Mouse (Mus musculus) brown adipose tissue, adult 24 weeks (tissue): ENCODE measurements around the gene Dhx37. TPM values are rescaled to one million over a fixed set of nuclear protein-coding genes. Genes with fewer than 3 reads are reported as not detected.
"Not testable (repeated sequence)": the region's sequence is repeated elsewhere in the genome, so short reads cannot be mapped to it uniquely, and the experiment has no call there.

ENCODE experiments used
- H3K27ac ChIP-seq: fragments of 200-500 bp; replicated peaks from 2 replicates; pipeline ENCODE4 v1.5.1; 2012; ENCODE audit warnings: low read depth, mild to moderate bottlenecking, low read length
- H3K4me1 ChIP-seq: fragments of 200-500 bp; 2 replicates; pipeline ENCODE4 v1.6.1; 2012; ENCODE audit warnings: low read length, mixed read lengths; ENCODE audit not compliant: control insufficient read depth, insufficient read depth, insufficient read length
- H3K4me3 ChIP-seq: fragments of 200-500 bp; 2 replicates; pipeline ENCODE4 v1.5.1; 2012; ENCODE audit warnings: low read depth, mild to moderate bottlenecking, low read length, moderate library complexity; ENCODE audit not compliant: insufficient read depth
- polyA plus RNA-seq: library from polyadenylated mRNA; stranded (reverse); fragments of >200 nt; gene quantifications from 2 replicates; pipeline ENCODE4 v1.2.4, GENCODE M21; 2012; ENCODE audit not compliant: missing spikeins, insufficient read depth, insufficient read length

Dhx37 gene
- polyA plus RNA-seq, 1 experiment = 5.0 TPM

DNA sequence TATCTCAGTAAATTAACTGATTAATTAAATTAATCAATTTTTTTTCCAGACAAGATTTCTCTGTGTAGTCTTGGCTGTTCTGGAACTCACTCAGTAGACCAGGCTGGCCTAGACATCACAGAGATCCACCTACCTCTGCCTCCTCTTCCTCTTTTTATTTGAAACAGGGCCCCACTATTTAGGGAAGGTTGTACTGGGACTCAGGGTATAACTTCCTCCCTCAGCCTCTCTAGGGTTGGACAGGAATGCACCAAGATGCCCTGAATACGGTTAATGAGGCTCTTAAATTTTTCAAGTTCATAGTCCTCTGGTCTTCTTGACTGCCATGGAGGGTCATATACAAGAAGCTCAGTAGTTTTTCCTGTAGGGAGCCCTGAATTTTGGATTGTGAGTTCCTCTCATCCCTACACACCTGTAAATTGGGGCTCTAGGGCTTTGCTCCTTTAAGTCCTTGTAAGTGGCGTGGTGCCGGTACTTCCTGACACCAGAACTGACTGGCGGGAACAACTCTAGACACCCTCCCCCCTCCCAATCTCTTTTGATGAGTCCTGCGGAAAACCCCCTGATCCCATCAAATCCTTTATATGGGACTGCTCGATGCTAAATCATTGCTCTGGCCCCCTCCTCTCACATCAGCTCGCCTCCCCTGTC is 6.8 kb upstream of the Dhx37 start:
- Histone ChIP-seq H3K4me3 (peak overlapping the region; percentile 72), H3K27ac (peak overlapping the region; percentile 35), H3K4me1 (no peaks in the 10 kb centered on the region)

DNA sequence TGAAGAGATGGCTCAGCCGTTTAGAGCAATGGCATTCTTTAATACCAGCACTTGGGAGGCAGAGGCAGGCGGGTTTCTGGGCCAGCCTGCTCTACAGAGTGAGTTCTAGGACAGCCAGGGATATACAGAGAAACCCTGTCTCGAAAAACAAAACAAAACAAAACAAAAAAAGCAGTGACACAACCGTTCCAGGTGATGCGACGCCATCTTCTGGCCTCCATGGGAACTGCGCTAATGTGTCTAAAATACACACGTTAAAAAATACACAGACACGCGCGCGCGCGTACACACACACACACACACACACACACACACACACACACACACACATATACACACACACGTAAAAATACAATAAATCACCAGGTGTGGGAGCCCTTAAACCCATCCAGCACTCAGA is 426 bp upstream of the Dhx37 start:
- H3K4me1 ChIP-seq = not testable (repeated sequence)
- Histone ChIP-seq H3K27ac (peak overlapping the region; percentile 31; the same call in 1 of the 2 replicates), H3K4me3 (0 out of 2 replicates have a peak overlapping the region, but pooled peaks have one; percentile 18)

DNA sequence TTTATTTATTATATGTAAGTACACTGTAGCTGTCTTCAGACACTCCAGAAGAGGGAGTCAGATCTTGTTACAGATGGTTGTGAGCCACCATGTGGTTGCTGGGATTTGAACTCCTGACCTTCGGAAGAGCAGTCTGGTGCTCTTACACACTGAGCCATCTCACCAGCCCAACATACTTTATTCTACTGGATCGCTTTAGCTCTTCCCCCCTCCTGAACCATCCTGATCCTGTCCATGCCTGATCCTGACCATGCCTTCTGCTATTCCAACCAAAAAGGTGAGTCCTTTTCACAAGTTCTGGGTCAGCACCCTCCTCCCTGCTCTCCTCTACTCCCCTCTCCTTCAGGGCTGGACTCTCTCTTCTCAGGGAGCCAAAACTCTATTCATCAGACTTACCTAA is 1.6 kb downstream of the Dhx37 start:
- not testable (repeated sequence) for H3K27ac ChIP-seq, H3K4me3 ChIP-seq

DNA sequence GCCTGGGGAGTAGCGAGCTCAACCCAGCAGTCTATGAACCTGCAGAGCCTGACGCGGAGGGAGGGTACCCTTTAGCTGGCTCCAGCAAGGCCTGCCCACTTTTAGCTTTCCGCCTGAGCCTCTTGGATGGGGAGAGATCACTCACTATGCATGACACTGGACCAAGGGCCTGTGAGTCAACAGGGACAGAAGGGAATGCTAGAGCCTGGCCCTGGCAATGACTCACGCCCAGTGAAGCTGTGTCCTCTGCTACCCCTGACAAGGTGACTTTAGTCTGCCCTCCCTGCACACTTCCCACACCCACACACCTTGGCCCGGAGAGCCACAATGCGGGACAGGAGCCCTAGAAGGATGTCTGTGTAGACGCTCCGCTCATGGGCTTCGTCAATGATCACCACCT is 7.6 kb downstream of the Dhx37 start:
- Histone ChIP-seq H3K4me1 (no peaks in the 10 kb centered on the region), H3K4me3 (no peak overlapping the region), H3K27ac (no peak overlapping the region)

More for the DNA sequence above, 1.6 kb downstream of the Dhx37 start:
- not testable (repeated sequence) for H3K4me1 ChIP-seq

DNA sequence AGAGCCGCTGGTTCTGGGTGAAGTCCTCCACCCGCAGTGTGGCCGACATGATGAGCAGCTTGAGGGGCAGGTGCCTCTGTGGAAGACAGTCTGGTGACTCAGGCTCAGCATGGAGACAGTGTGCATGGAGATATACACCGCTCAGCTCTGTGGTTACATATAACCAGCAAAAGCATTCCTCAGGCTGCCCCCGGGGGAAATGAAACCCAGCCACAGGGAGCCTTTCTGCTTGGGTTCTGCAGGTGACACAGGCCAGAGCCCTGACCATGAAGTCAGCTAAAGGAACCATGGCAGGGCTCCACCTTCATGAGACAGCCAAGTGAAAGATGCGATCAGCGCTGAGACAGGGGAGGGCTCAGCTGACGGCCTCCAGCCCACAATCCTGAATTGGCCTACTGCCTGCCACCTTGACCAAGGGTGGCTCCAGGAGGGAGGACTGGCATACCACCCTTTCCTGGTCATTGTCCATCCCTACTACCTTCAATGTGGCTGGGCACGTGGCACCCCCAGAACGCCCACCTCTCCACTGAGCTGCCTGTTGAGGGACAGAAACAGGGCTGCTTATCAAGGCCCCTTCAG is 8.1 kb downstream of the Dhx37 start:
- H3K4me3 ChIP-seq = no peak overlapping the region
- no peaks in the 10 kb centered on the region for H3K4me1 ChIP-seq
- no peak overlapping the region for H3K27ac ChIP-seq

DNA sequence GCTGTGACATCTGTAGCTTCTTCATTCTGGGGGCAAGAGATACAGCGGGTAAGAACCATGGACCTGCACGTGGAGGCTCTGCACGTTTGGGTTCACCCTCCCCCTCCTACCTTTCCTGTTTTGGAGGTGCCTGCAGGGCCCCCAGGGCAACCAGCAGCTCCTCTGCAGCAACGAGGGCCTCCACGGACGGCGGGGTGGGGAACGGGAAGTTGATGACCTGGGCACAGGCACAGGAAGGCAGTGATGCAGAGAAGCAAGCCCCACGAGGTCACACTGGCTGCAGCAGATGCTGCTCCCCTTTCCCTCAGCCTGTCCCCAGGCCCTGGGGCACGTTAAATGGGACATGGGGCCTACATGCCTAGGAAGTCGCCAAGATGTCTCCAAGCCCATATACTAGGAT is 14.8 kb downstream of the Dhx37 start:
- no peaks in the 10 kb centered on the region for H3K4me1 ChIP-seq
- H3K4me3 ChIP-seq = no peak overlapping the region

DNA sequence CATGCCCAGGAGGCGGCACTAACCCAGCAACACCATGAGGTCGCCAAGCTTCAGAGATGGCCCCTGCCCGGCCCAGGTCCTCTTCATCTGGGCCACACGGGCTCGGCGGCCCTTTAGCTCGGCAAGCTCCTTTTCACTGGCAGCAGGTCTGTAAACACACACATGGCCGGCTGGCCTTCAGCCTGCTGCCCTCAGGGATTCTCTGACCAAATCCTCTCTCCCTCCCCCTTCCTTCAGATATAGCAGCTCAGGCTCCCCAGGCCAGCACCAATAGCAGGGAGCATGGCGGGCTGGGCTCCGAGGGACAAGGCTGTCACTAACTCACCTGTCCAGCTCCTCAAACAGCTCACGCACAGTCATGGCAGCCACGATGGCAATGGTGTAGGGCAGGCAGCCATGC is 15.3 kb downstream of the Dhx37 start:
- no peak overlapping the region for H3K4me3 ChIP-seq
- H3K4me1 ChIP-seq = no peaks in the 10 kb centered on the region
- H3K27ac ChIP-seq = no peak overlapping the region

More for the DNA sequence above, 14.8 kb downstream of the Dhx37 start:
- H3K27ac ChIP-seq = no peak overlapping the region

DNA sequence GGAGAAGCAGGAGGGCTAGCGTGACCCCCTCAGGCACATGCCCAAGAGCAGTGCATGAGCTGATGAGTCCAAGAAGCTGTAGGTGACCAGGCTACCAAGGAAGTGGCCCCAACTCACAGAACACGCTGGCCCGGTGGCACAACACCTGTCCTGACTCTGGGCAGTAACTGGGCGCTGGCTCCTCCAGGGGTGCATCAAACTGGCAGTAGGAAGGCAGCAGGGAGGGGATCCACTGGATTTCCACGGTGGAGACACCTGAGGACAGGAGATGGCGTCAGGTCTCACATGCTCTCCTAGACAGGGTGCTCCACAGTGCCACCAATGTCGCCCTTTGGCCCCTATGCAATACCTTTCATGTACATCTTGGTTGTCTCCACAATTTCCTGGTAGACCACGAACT is 17.7 kb downstream of the Dhx37 start:
- no peak overlapping the region for H3K4me3 ChIP-seq

DNA sequence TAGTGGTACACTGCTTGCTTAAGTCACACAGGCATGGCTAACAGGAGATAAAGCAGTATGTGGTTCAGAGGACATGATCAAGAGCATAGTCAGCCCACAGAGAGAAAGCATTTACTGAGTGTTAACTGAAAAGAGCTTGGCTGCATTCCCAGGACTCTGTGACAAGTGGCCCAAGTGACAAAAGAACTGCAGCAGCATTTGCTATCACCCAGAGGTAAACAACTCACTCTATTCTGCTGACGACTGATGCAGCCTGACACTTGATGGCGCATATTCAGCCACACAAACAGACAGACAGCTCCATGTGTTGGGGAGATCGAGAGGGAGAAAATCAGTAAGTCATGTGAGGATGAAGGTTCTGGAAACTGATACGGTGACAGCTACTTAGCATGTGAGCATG is 20.2 kb downstream of the Dhx37 start:
- H3K4me1 ChIP-seq = no peaks in the 10 kb centered on the region
- no peak overlapping the region for H3K27ac ChIP-seq
- H3K4me3 ChIP-seq = no peak overlapping the region

More for the DNA sequence above, 17.7 kb downstream of the Dhx37 start:
- no peak overlapping the region for H3K27ac ChIP-seq
- no peaks in the 10 kb centered on the region for H3K4me1 ChIP-seq

DNA sequence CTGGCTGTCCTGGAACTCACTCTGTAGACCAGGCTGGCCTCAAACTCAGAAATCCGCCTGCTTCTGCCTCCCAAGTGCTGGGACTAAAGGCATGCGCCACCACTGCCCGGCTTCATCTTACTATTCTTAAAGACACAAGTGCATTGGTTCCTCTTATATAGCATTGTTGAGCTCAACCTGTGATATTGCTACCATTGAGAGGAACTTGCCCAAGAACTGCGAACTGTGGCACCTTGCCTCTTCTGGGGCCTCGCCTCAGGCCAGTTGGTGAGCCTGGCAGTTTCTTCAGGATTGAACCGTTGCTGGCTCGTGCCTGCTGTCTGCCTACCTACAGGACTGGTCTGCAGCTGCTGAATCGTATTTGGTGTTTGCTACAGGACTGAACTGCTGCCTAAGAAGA is 21.4 kb downstream of the Dhx37 start:
- not testable (repeated sequence) for H3K4me3 ChIP-seq, H3K27ac ChIP-seq, H3K4me1 ChIP-seq

DNA sequence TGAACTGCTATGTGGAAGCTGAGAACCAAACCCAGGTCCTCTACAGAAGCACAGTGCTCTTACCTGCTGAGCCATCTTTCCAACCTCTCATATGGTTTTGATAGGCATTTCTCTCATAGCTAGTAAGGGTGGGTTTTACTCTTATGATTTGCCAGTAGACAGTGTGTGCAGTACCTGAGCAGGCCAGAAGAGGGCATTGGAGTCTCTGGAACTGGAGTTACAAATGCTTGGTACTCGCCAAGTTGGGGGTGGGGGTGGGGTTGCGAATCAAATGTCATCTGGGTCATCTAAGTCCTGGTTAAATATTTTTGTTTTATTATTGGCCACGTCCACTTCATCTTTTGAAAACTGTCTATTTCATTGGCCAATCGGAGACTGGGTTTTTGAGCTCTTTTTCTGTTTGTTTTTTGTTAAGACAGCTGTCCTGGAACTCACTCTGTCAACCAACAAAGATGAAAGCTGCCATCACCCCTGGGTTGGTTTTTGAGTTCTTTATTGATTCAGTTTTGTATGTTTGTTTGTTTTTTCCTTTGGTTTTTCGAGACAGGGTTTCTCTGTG is 21.9 kb downstream of the Dhx37 start:
- no peak overlapping the region for H3K27ac ChIP-seq
- H3K4me1 ChIP-seq = peaks cover 3% of the 10 kb centered on the region; the same call in 1 of the 2 replicates
- H3K4me3 ChIP-seq = no peak overlapping the region

DNA sequence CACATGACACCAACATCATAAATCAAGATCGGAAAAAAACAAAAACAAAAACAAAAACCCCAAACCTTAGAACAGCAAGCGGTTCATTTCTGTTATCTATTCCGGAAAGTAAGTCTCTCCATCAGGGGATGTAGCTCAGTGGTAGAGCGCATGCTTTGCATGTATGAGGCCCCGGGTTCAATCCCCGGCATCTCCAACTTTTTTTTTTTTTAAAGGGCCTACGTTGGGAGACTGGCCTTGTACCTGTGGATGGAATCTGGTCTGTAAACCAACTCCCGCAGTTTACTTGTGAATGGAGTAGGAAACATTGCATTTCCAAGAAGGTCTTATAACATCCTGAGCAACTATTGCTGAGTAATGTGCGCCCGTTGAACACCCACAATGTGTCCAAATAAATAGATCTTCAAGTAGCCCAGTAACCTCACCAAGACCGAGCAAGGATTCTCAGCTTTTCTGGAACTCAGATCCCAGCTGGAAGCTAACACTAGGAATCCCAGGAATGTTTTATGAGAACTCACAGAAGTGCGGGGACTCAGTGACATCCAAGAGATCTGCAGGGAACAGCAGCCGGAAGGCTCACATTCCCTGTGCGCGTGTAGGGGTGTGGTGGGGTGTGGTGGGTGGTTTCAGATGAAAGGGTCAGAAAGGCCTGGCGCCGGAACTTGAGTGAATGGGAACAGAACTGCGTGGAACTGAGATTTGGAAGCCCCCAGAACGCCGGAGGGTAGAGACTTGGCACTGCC is 24.4 kb downstream of the Dhx37 start:
- H3K4me3 ChIP-seq = peak overlapping the region; percentile 49
- H3K27ac ChIP-seq = peak overlapping the region; percentile 79
- peaks cover 5% of the 10 kb centered on the region; the same call in 1 of the 2 replicates for H3K4me1 ChIP-seq

DNA sequence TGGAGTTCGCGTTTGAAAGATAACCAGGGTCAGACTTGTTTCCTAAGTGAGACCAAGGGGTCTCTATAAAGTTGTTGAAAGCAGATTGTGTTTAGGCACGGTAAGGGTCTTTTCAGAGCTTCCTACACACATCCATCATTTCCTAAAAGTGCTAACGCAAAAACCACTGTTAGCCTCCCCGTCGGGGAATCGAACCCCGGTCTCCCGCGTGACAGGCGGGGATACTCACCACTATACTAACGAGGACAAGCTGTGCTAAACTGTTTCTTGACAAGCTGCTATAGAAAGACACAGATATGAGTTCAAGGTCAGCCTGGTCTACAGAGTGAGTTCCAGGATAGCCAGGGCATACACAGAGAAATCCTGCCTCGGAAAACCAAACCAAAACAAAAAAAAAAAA is 25.1 kb downstream of the Dhx37 start:
- Histone ChIP-seq H3K4me3 (peak overlapping the region; percentile 49), H3K27ac (peak overlapping the region; percentile 79)

DNA sequence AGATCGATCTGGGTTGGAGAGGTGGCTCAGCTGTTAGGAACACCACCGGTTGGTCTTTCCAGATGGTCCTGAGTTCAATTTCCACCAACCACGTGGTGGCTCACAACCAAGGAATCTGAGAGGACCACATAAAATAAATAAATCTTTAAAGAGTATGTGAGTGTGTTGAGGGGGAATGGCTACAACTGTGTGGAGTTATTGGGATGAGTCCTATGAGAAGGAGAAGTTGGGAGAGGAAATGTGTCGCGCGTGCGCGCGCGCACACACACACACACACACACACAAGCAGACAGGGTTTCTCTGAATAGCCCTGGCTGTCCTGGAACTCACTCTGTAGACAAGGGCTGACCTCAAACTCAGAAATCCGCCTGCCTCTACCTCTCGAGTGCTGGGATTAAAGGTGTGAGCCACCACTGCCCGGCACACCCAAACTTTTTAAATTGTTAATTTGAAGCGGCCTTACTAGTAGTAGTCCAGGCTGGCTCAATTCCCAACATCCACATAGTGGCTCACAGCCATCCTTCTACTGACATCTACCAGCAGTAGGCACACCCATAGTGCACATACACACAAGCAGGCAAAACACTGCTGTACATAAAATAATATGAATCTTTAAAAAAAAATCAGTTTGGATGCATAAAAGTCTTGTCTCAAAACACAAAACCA is 25.9 kb downstream of the Dhx37 start:
- H3K27ac ChIP-seq = no peak overlapping the region
- no peak overlapping the region for H3K4me3 ChIP-seq
- peaks cover 5% of the 10 kb centered on the region for H3K4me1 ChIP-seq

More for the DNA sequence above, 25.1 kb downstream of the Dhx37 start:
- H3K4me1 ChIP-seq = peaks cover 5% of the 10 kb centered on the region
